Mouse (Mus musculus) stomach, postnatal 0 days (tissue): Measurements from ENCODE around the gene Tnnc2. TPM values are rescaled to one million over a fixed set of nuclear protein-coding genes. Genes with fewer than 3 reads are reported as not detected.
A peak's percentile ranks its signal among the peaks of the same experiment; 100 is the strongest.

Experiments used
- ATAC-seq: fragments of 200-750 bp; cut with Nextera tagmentation; 2 replicates; pipeline ENCODE4 v1.8.0; 2017; ENCODE audit not compliant: low FRiP score, low TSS enrichment
- DNase-seq: peaks from one replicate; pipeline ENCODE4 v3.0.0-alpha.2; 2016; ENCODE audit warnings: low spot score
- H3K27ac ChIP-seq: fragments of 300-500 bp; sonication (generic); replicated peaks from 2 replicates; pipeline ENCODE4 v1.5.1; 2014; ENCODE audit warnings: mild to moderate bottlenecking, control low read depth
- H3K27me3 ChIP-seq: fragments of 300-500 bp; sonication (generic); 2 replicates; pipeline ENCODE4 v1.6.1; 2014; ENCODE audit warnings: low read length; ENCODE audit not compliant: control insufficient read depth, insufficient read depth
- H3K36me3 ChIP-seq: fragments of 300-500 bp; sonication (generic); 2 replicates; pipeline ENCODE4 v1.6.1; 2014; ENCODE audit warnings: low read length, mixed read lengths; ENCODE audit not compliant: control insufficient read depth, insufficient read depth
- H3K4me1 ChIP-seq: fragments of 300-500 bp; sonication (generic); replicated peaks from 2 replicates; pipeline ENCODE4 v1.6.1; 2014; ENCODE audit warnings: antibody characterized with exemption; ENCODE audit not compliant: control insufficient read depth, insufficient read depth
- H3K4me2 ChIP-seq: fragments of 300-500 bp; sonication (generic); replicated peaks from 2 replicates; pipeline ENCODE4 v1.6.1; 2014; ENCODE audit warnings: low read depth, mild to moderate bottlenecking, control low read depth, moderate library complexity
- H3K4me3 ChIP-seq: fragments of 300-500 bp; sonication (generic); 2 replicates; pipeline ENCODE4 v1.5.1; 2014; ENCODE audit warnings: low read depth, low read length, control low read depth
- H3K9ac ChIP-seq: fragments of 300-500 bp; sonication (generic); 2 replicates; pipeline ENCODE4 v1.6.1; 2014; ENCODE audit warnings: mild to moderate bottlenecking, low read length, control low read depth, mixed read lengths
- H3K9me3 ChIP-seq: fragments of 300-500 bp; sonication (generic); 2 replicates; pipeline ENCODE4 v1.6.1; 2016; ENCODE audit warnings: low read length; ENCODE audit not compliant: control insufficient read depth
- CTCF ChIP-seq: IDR thresholded peaks from 2 replicates; pipeline ENCODE4 v1.5.1; 2016; ENCODE audit warnings: antibody characterized with exemption, low read depth, mild to moderate bottlenecking, moderate library complexity
- EP300 ChIP-seq: optimal IDR thresholded peaks from 2 replicates; pipeline ENCODE3; 2016; ENCODE audit warnings: antibody characterized with exemption
- WGBS: fragments of 180-500 bp; shearing (Covaris S2); extraction: QIAGEN DNeasy Blood & Tissue Kit; methylation state at CpG from one replicate; pipeline ENCODE4 v1.1.7; 2014; 5-methylcytosine and 5-hydroxymethylcytosine counted together
- polyA plus RNA-seq: library from polyadenylated mRNA; unstranded; fragments of >200 nt; fragmentation: Nextera tagmentation; extraction: Ambion mirVana; gene quantifications from 2 replicates; pipeline ENCODE4 v1.2.1, GENCODE M21; 2015

Gene Tnnc2
- polyA plus RNA-seq, 1 experiment from 2014 or later: 7.0 TPM

GRCm38 (mm10) chr2:164776130-164776529 lies 3.6 kb downstream of the Tnnc2 start:
- Histone ChIP-seq H3K4me2 (no peak overlapping the region), H3K9ac (no peak overlapping the region), H3K27ac (no peak overlapping the region), H3K4me3 (no peak overlapping the region), H3K9me3 (no peaks in the 10 kb centered on the region), H3K27me3 (no peaks in the 10 kb centered on the region), H3K4me1 (no peaks in the 10 kb centered on the region), H3K36me3 (no peaks in the 10 kb centered on the region; the same call in 1 of the 2 replicates)
- no peak for ATAC-seq
- DNase-seq: no peak
- no peak for TF ChIP-seq CTCF
- no peak for TF ChIP-seq EP300
- WGBS: 68% methylated on average over 6 of the region's 6 CpGs

GRCm38 (mm10) chr2:164773989-164774364 lies 5.8 kb downstream of the Tnnc2 start:
- no peak overlapping the region for H3K4me3 ChIP-seq
- no peak overlapping the region for H3K4me2 ChIP-seq
- DNase-seq (no peak), ATAC-seq (0 out of 2 replicates have a peak, but pooled peaks have one; percentile 6)
- H3K36me3 ChIP-seq: no peaks in the 10 kb centered on the region; the same call in 1 of the 2 replicates
- H3K9me3 ChIP-seq: no peaks in the 10 kb centered on the region
- H3K27ac ChIP-seq: no peak overlapping the region
- no peaks in the 10 kb centered on the region for H3K27me3 ChIP-seq
- WGBS: 43% methylated on average over 5 of the region's 5 CpGs
- H3K9ac ChIP-seq: no peak overlapping the region
- 0 out of 2 replicates have a peak, but pooled peaks cover 4% of the 10 kb centered on the region for H3K4me1 ChIP-seq
- no peak for TF ChIP-seq CTCF
- TF ChIP-seq EP300: no peak

GRCm38 (mm10) chr2:164773229-164773988 lies 6.4 kb downstream of the Tnnc2 start:
- Histone ChIP-seq H3K27ac (no peak overlapping the region), H3K4me1 (0 out of 2 replicates have a peak, but pooled peaks cover 4% of the 10 kb centered on the region), H3K4me3 (no peak overlapping the region), H3K27me3 (no peaks in the 10 kb centered on the region), H3K36me3 (no peaks in the 10 kb centered on the region; the same call in 1 of the 2 replicates), H3K9me3 (no peaks in the 10 kb centered on the region), H3K9ac (no peak overlapping the region), H3K4me2 (no peak overlapping the region)
- DNase-seq (no peak), ATAC-seq (no peak)
- TF ChIP-seq EP300 (no peak), CTCF (no peak)
- 79% methylated on average over 14 of the region's 14 CpGs for WGBS

GRCm38 (mm10) chr2:164771123-164771522 lies 8.6 kb downstream of the Tnnc2 start:
- DNase-seq: no peak
- H3K9ac ChIP-seq: no peak overlapping the region
- no peak overlapping the region for H3K27ac ChIP-seq

GRCm38 (mm10) chr2:164770279-164770678 lies 9.5 kb downstream of the Tnnc2 start:
- H3K27me3 ChIP-seq: no peaks in the 10 kb centered on the region
- H3K4me1 ChIP-seq: 0 out of 2 replicates have a peak, but pooled peaks cover 4% of the 10 kb centered on the region
- ATAC-seq (no peak), DNase-seq (no peak)
- H3K36me3 ChIP-seq: peaks cover 17% of the 10 kb centered on the region
- TF ChIP-seq CTCF: no peak
- no peak for TF ChIP-seq EP300
- peak overlapping the region; percentile 74 for H3K9ac ChIP-seq
- H3K9me3 ChIP-seq: no peaks in the 10 kb centered on the region
- H3K4me3 ChIP-seq: peak overlapping the region; percentile 83
- no peak overlapping the region for H3K27ac ChIP-seq
- WGBS: under 1% methylated on average over 15 of the region's 15 CpGs
- peak overlapping the region; percentile 92 for H3K4me2 ChIP-seq

More at GRCm38 (mm10) chr2:164771123-164771522, 8.6 kb downstream of the Tnnc2 start:
- peaks cover 13% of the 10 kb centered on the region for H3K36me3 ChIP-seq
- TF ChIP-seq CTCF: no peak
- TF ChIP-seq EP300: no peak
- H3K27me3 ChIP-seq: no peaks in the 10 kb centered on the region
- WGBS: 52% methylated on average over 8 of the region's 8 CpGs
- peak overlapping the region; percentile 92 for H3K4me2 ChIP-seq
- H3K4me3 ChIP-seq: peak overlapping the region; percentile 83; the same call in 1 of the 2 replicates
- H3K4me1 ChIP-seq: 0 out of 2 replicates have a peak, but pooled peaks cover 4% of the 10 kb centered on the region
- ATAC-seq: no peak
- H3K9me3 ChIP-seq: no peaks in the 10 kb centered on the region
